8 mouse cellular contexts compared by ENCODE assay signal in genomic region chrX:169996926-169997325, GRCm38 (mm10). TPM values are rescaled to one million over a fixed set of nuclear protein-coding genes. Genes with fewer than 3 reads are reported as not detected.
DNase-seq lines count a peak whose midpoint lies in the region; ATAC-seq and TF ChIP-seq lines count a peak whose summit lies in the region.
"Not testable (repeated sequence)": the region's sequence is repeated elsewhere in the genome, so short reads cannot be mapped to it uniquely, and the experiment has no call there.

No protein-coding gene starts in this region.

- not testable (repeated sequence) for H3K27ac ChIP-seq in cerebellum, adult 2 months (ENCODE audit: insufficient read depth, low read length)
- peak overlapping the region; percentile 60 for H3K27ac ChIP-seq in left cerebral cortex, adult 2 months

- intact Hi-C loops in left cerebral cortex, adult 2 months (cut with DNase I) = not testable (repeated sequence)

- not testable (repeated sequence) for TF ChIP-seq POLR2A in cerebellum, adult 2 months (IDR thresholded peaks at IDR 0.05; ENCODE audit: borderline replicate concordance, insufficient read depth, low read length)

- TF ChIP-seq CTCF in cerebellum, adult 2 months (IDR thresholded peaks at IDR 0.05; ENCODE audit: borderline replicate concordance, insufficient read depth, low read depth, low read length) = not testable (repeated sequence)
- peak; percentile 10; the same call in 1 of the 2 replicates for TF ChIP-seq CTCF in left cerebral cortex, adult 2 months (IDR thresholded peaks at IDR 0.05)

- not testable (repeated sequence) for H3K4me1 ChIP-seq in cerebellum, adult 2 months (ENCODE audit: control insufficient read depth, insufficient read depth, low read length)

- peak; percentile 91 for DNase-seq in MN1 (ENCODE audit: low spot score)
- DNase-seq in cerebellum, adult 2 months = peak; percentile 72 to 75
- peak; percentile 92 to 98 for DNase-seq in frontal cortex, postnatal 36 days (ENCODE audit: low spot score in 2 of 2)
- peak; percentile 100 for DNase-seq in induced T-regulatory cell, adult 2 months (ENCODE audit: low read depth)
- DNase-seq in left cerebral cortex, adult 2 months (ENCODE audit: extremely low spot score in 1 of 2, low spot score in 2 of 2) = peak; percentile 89 to 97
- DNase-seq in right cerebral cortex, postnatal 4 days = peak; percentile 97
- DNase-seq in urinary bladder, postnatal 10 days (ENCODE audit: low spot score) = peak; percentile 89

- peak; percentile 35 for ATAC-seq in megakaryocyte progenitor cell, adult 5-6 weeks (replicated peaks; ENCODE audit: poor library complexity)

- not testable (repeated sequence) for H3K27me3 ChIP-seq in cerebellum, adult 2 months (ENCODE audit: control insufficient read depth, insufficient read depth, low read length)

- WGBS in cerebellum, adult 2 months = no CpG with 5 or more reads among the region's 46 CpGs

- H3K4me3 ChIP-seq in cerebellum, adult 2 months (replicated peaks; ENCODE audit: insufficient read depth, low read depth, low read length) = not testable (repeated sequence)
- H3K4me3 ChIP-seq in left cerebral cortex, adult 2 months = peak overlapping the region; percentile 40

RNA-seq across cellular contexts. Expression of gene Gm21887, which starts 12.5 kb away (rescaled TPM):
- polyA plus RNA-seq in cerebellum, adult 2 months (2012; rRNA removed) = 648 and 794 TPM in 2 replicates
- 100 to 1,000 TPM; 190 to 207 TPM for total RNA-seq in left cerebral cortex, adult 2 months (2021)
- 69.2 and 81.4 TPM in 2 replicates for total RNA-seq in megakaryocyte progenitor cell, adult 5-6 weeks (2015)
- total RNA-seq in megakaryocyte progenitor cell, adult 5-6 weeks (2017) = 171 and 231 TPM in 2 replicates
